Mouse (Mus musculus): ENCODE measurements around the gene Vps35l. TPM values are rescaled to one million over a fixed set of nuclear protein-coding genes. Genes with fewer than 3 reads are reported as not detected.

Vps35l gene
- polyA plus RNA-seq, 1 experiment from 2014 or later, result 67.6 TPM

- Histone ChIP-seq H3K27me3 (no peaks in the 10 kb centered on the region), H3K36me3 (no peaks in the 10 kb centered on the region), H3K9ac (no peak overlapping the region), H3K4me1 (0 out of 2 replicates have a peak, but pooled peaks cover 13% of the 10 kb centered on the region), H3K27ac (replicated peaks) (peak overlapping the region; percentile 55; the same call in 1 of the 2 replicates), H3K9me3 (replicated peaks) (no peaks in the 10 kb centered on the region), H3K4me2 (replicated peaks) (no peak overlapping the region), H3K4me3 (replicated peaks) (no peak overlapping the region)
- 10% methylated on average over 3 of the region's 3 CpGs for WGBS
- ATAC-seq (ENCODE audit: insufficient number of reproducible peaks, low FRiP score, low TSS enrichment, low read depth), result no peak; the same call in 1 of the 2 replicates
Observed at GRCm38 (mm10) chr7:118889046-118889680, 149.1 kb downstream of the Vps35l start.

Other genes with a start within 250 kb of the Vps35l start
- gene Itpripl2, start 248.3 kb upstream of the Vps35l start, polyA plus RNA-seq (2015; fragmentation: Nextera tagmentation; extraction: Ambion mirVana), result 7.2 and 8.6 TPM in 2 replicates
- 87.0 and 89.1 TPM in 2 replicates for gene Coq7, start 206.9 kb upstream of the Vps35l start, polyA plus RNA-seq (2015; fragmentation: Nextera tagmentation; extraction: Ambion mirVana)
- gene Tmc7, start 155.5 kb upstream of the Vps35l start, polyA plus RNA-seq (2015; fragmentation: Nextera tagmentation; extraction: Ambion mirVana), result 4.4 and 5.6 TPM in 2 replicates
- 0.46 and 0.55 TPM in 2 replicates for gene Tmc5, start 142.9 kb upstream of the Vps35l start, polyA plus RNA-seq (2015; fragmentation: Nextera tagmentation; extraction: Ambion mirVana)
- gene Gde1, start 34.4 kb upstream of the Vps35l start, polyA plus RNA-seq (2015; fragmentation: Nextera tagmentation; extraction: Ambion mirVana), result 82.5 and 87.9 TPM in 2 replicates
- gene Ccp110, start 27.7 kb upstream of the Vps35l start, polyA plus RNA-seq (2015; fragmentation: Nextera tagmentation; extraction: Ambion mirVana), result 21.7 and 26.3 TPM in 2 replicates
- 4.3 and 5.4 TPM in 2 replicates for gene Iqck, start 115.5 kb downstream of the Vps35l start, polyA plus RNA-seq (2015; fragmentation: Nextera tagmentation; extraction: Ambion mirVana)
- 86.7 and 95.2 TPM in 2 replicates for gene Knop1, start 116.0 kb downstream of the Vps35l start, polyA plus RNA-seq (2015; fragmentation: Nextera tagmentation; extraction: Ambion mirVana)

Data from embryonic facial prominence, embryonic 15.5 days (tissue).